Mouse (Mus musculus) thymus, adult 2 months (tissue): ENCODE results near the gene Sntg2.

Experiments
- CTCF ChIP-seq: fragments of 200-500 bp; IDR thresholded peaks from 2 replicates; pipeline ENCODE4 v1.5.1; 2012; ENCODE audit warnings: mild to moderate bottlenecking, control low read depth, low read length, moderate library complexity, borderline replicate concordance; ENCODE audit not compliant: control insufficient read depth, poor library complexity, insufficient read depth; ENCODE audit errors: extremely low read depth
- POLR2A ChIP-seq: fragments of 200-500 bp; IDR thresholded peaks from 2 replicates; pipeline ENCODE4 v1.6.1; 2012; ENCODE audit warnings: mild to moderate bottlenecking, low read length, control low read depth, moderate library complexity; ENCODE audit not compliant: control insufficient read depth, poor library complexity, insufficient read depth; ENCODE audit errors: extremely low read depth

GRCm38 (mm10) chr12:30240891-30241290, 132.3 kb downstream of the Sntg2 start:
- TF ChIP-seq POLR2A: no peak
- no peak for TF ChIP-seq CTCF
